Mouse (Mus musculus) cerebellum, adult 11 months (tissue): Measurements from ENCODE around the gene Siah1b.

ENCODE experiments used
- DNase-seq: peaks from one replicate; pipeline ENCODE4 v3.0.0; 2022

Siah1b gene

DNA sequence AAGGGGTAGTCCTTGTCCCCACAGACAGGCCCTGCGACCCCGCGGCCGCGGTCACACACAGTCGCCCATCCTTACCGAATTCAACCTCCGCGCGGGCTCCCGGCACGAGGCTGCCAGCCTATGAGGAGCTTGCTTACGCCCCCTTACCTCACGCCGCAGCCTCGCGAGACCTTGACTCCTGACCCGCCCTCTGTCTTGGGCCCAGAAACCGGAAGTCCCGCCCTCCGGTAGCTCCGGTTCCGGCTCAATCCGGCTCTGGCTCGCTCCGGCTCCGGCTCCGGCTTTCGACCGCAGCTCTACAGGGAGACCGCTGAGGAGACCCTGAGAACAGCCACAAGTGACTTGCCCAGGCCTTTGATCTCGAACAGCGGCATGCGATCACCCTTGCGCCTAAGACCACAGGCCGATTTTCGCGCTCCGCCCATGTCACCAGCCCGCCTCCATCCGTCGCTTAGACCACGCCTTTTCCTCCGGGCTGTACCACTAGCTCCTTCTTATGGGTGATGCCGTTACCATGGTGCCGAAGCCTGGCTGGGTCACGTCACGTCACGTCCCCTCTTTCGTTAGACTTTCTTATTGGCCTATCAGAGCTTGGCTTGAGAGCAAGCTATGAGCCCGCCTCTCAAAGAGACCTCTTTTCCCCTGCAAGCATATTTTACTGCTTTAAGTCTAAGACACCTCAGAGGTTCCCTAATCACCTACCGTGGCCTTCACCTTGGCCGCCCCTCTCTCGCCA lies at the start of gene Siah1b:
Gene Siah1b (minus strand): TSS at position 454 of the 736 bp plus-strand sequence.
- peak; percentile 91 for DNase-seq

DNA sequence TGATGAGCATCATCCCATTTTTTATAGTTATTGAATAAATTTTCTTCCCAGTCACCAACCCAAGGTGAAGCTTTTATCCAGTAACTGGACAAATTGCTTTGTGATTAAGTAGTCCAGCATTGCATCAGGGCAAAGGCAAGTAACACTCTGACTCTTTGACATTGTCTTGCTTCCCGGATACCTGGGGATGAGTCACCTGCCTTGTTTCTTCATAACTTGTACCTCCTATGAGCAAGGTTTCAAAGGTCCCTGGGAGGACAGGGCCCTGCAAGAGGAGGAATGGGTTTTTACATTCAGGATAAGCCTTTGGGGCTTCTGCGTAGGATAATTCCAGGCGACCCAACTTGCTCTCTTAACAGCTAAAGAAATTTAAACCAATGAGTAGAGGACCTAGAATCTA lies 47.6 kb upstream of the Siah1b start:
- DNase-seq, result no peak

DNA sequence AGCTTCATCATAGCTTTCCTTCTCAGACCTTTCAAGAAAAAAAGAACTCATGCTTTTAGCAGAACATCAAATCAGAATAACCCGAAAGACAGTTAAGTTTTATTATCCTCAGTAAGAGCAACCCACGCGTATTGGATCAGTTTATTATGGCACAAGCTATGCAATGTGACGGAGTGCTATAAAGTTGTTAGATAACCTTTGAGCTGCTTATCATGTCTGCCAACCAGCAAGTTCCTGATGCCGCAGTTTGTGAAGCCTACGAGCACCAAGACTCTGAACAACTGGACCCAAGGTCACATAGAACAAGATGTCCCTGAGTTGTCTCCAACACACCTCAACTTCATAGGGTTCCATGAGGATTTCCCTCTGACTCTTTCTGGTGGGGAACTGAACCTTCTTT lies 37.5 kb upstream of the Siah1b start:
- DNase-seq, result no peak

DNA sequence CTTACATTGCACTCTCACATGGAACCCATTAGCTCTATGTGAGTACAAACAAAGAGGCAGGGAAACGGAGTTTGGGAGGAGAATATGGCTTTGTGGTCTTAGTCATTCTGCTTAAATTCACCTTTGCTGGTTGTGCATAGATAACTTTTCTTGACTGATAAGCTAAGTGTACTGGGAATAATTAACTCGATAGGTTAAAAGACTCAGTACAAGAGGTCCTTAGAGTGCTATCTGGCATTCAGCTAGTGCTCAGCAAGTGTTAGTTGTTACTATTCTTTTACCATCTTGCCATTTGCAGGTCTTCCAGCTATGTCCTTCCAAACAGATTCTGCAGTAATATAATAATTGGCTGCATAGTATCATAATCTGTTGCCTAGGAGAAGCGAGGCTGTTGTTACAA lies 34.9 kb upstream of the Siah1b start:
- no peak for DNase-seq

DNA sequence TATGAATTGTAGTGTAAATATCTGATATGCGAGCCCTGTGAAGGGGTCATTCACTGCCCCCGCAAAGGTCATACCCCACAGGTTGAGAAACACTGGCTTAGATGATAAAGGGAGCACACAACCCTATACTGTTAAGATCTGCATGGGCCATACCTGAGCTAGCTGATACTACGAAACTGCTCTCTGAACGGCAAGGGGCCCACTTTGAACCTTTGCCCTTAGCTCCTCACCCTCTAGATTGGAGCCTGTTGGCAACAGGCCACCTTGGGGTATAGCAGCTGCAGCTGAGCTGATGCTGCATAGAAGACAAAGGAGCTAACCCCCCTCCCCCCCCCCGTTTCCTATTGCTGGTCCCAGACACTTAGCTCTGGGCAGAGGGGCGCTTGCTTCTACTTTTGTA lies 26.4 kb upstream of the Siah1b start:
- no peak for DNase-seq

DNA sequence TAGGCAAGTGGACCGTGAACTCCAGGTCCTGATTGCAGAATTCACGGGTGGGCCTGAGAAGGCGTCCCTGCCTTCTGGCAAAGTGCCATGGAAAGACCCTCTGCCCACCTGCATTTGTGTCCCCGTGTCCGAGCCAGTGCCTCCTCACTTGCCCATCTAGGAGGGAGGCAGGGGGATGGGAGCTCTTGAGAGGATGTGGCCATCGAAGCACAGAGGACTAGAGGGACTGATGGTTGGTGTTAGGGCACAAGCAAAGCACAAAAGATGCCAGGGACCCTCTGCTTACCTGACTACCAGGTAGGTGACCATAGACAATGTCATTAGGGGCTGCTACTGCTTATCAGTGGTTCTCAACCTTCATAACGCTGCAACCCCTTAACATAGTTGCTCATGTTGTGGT lies 25.9 kb upstream of the Siah1b start:
- DNase-seq, result no peak

DNA sequence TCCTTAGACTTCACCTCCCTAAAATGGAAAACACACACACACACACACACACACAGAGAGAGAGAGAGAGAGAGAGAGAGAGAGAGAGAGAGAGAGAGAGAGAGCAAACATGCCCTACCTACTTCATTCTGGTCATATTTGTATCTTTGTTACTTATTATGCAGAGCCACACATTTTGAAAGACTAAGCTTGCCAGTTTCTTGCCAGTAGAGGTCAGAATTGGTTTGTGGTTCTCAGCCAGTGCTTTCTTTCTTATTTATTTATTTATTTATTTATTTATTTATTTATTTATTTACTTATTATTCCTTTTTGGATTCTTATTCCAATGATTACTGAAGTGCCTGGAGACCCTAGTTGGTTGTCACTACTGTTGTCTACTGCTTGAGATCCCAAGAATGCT lies 25.2 kb upstream of the Siah1b start:
- no peak for DNase-seq

DNA sequence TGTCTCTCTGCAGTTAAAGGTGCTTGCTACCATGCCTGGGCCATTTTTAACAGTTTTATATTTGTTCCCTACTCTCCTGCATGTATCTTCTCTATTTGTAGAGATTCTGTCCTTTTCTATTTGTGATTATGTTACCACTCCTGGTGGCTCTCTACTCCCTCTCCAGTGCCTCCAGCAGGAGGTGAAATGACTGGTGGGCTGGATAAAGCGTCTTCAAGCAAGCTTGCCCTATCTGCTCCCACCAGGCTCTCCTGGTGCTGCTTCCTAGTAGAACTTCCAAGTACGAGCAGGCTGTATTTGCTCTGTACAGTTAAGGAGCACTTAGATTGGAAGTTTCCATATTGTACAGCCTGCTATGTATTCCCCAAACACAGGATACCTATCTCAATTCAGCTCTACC lies 19.5 kb upstream of the Siah1b start:
- DNase-seq, result no peak

DNA sequence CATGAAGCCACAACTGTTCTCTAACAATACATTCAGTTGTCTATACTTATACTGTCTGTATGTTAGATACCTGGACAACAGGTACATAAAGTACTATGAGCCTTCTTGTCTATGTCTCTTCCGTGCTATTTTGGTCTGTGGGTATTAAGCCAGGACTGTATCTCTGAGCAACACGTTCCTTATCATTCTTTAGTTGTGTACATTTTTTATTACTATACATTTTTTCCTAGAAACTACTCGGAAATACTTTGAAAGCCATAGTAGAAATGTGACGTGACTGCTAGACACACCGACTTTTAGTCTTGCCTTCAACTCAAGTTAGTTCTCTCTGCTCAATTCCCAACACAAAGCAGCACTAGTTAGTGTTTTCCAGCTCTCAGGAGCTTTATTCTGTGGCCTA lies 17.1 kb upstream of the Siah1b start:
- DNase-seq, result no peak

DNA sequence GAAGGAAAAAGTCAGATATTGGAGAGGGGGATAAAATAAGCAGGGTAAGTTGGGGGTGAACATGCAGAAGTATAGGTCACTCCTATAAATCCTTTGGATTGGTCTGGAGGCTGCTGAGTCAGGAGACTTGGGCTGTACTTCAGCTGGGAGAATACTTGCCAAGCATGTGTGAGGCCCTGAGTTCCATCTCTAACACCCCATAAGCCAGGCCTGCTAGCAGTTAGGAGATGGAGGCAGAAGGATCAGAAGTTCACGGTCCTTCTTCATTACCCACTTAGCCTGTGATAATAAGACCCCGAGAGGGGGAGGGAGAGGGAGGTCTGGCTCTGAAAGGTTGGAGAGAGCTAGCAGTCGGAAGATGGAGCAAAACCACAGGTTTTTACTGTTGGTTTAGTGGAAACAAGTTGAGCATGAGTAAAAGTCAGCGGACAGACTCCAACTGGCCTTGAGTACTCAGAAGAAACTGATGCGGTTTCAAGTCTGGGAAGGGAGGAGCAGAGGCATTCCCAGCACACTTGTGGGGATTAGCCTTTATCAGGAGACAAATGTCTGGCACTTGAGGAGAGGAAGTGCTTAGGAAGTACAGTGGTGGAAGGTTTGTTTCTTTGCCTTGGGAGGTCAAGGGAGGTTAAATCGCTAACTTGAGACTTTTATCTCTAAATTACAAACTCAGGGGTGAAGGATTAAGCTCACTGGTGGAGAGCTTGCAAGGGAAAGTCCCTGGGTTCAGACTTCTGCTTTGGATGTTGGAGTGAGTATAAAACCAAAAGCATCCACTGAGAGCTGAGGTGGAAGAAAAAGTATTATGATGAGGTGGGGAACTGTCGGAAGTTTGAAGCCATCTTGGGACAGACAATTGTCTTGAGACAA lies 16.2 kb upstream of the Siah1b start:
- DNase-seq, result no peak

DNA sequence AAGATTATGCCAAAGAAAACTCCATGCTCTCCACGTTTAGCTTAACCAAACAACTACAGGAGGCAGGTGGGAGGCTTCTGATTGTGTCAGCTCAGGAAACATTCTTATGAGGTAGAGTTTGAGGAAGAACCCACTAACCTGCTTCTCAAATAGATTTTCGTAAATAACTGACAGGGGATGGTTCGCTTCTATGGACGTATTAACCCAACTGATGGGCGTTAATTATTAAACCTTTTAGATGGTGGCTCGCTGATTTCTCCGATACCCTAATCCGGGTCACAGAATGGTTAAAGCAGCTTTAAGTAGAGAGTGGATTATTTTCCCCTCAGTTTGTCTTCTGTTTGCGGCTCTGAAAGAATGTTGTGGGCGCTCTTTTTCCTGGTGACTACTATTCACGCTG lies 13.6 kb upstream of the Siah1b start:
- no peak for DNase-seq

DNA sequence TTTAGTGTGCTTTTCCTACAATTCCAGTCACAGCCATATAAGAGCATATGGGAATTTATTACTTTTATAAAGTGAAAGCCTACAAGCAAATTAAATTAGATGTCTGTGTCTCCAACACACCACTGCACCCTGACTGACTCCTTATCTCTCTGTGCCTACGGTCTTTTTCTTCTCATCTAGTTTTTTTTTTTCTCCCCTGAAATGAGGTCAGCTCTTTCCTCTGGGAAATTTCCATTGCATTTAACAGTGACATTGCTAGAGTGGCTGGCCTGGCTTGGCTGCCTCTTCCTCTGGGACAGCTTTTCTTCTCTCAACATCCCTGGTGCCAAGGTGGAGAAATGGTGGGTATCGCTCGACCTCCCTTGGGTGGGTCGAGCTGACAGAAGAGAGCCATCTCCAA lies 12.3 kb upstream of the Siah1b start, which contains the start of gene Cltrn:
Gene Cltrn (plus strand): TSS at position 249 of the 400 bp plus-strand sequence.
- DNase-seq, result peak; percentile 8

DNA sequence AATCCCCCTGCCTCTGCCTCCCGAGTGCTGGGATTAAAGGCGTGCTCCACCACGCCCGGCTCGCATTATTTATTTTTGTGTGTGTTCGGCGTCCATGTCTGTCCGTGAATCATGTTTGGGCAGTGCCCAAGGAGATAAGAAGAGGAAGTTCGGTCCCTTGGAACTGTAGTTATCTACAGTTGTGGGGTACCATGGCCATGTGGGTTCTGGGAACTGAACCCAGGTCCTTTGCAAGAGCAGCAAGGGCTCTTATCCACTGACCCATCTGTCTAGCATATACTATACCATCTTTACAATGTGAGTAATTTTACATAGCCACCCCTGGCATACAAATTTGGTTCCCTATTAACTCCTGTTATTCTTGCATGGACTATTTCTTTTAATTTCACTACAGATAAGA lies 5.7 kb upstream of the Siah1b start:
- DNase-seq, result no peak

DNA sequence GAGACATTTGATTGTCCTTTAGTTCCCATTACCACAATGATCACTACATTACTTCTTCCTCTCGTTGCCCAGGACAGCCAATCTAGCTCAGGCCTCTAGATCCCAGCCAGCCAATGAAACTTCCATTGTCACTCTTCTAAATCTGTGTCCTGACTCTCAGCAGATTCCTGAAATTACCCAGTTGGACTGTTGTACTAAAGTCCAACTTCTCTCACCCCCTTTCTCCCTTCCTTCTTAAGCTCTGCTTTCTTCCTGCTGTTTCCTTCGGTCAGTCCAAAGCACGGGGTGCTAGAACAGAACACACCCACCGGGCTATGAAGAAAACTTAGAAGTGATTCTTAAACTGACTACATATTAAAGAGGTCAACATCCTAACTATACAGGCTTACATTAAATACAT lies 7.3 kb downstream of the Siah1b start:
- no peak for DNase-seq

DNA sequence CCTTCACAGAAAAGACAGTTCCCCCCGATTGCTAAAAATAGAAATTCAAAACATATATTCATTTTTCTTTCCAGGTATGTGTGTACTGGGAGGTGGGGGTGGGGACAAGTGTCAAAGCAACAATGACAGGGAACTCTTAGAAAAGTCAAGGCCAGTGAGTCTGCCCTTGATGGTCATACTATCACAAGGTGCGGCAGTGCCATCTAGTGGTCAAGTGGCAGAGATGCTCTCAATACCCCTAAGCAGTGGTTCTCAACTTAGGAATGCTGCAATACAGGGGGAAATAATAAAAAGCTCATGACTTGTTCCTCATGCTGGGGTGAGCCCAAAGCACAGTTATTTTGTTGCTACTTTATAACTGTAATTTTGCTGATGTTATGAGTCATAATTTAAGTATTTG lies 10.1 kb downstream of the Siah1b start:
- peak; percentile 32 for DNase-seq

DNA sequence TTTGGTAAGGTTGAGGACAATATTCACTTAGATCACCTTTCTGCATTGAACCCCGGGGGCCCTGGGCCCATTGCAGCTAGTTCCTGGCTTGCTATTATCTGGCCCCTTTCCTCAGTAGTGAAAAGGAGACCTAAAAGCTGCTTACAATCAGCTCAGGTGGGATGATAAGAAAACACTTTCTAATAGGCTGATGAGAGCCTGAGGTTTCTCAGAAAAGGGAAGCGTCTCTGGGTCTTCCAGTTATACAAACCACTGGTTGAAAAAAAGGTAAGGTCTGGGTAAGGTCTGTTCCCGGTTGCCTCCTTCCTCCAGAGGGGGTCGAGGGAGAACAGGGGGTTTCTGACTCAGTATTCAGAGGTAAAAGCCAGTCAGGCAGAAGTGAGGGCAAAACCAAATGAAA lies 17.2 kb downstream of the Siah1b start:
- DNase-seq, result no peak

DNA sequence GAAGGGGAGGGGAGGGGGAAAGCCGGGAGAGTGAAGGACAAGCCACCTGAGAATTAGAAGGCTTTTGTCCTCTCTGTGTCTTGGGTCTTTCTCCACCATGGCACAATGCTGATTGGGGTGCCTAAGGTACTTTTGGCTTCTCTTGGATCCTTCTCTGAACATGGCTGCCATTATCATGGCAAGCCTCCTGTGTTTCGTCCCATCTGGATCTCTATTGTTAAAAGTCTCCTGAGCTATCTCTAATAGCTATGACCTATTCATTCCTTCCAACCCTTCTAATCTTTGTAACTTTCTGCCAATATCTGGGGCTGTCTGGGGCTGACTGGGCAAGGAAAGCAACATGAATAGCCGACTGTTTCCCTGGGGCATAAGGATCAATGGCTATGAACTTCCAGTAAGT lies 17.8 kb downstream of the Siah1b start:
- DNase-seq, result no peak

DNA sequence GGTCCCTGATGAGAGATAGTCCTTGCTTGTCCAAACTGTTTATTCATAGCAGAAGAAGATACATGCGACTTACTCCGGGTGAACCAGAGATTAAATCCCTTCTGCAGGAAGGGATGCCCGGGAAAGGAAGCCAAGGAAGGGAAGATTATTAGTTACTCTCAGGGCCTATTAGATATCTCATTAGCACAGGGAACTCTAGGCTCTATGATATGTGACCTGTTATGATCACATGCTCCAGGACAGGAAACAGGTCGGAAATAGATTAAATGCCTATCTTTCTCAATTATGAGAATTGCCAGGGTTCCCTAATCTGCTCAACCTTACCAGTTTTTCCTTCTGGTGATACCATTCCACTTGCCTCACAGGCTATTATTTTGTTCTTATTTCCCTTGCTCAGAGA lies 20.6 kb downstream of the Siah1b start:
- no peak for DNase-seq

DNA sequence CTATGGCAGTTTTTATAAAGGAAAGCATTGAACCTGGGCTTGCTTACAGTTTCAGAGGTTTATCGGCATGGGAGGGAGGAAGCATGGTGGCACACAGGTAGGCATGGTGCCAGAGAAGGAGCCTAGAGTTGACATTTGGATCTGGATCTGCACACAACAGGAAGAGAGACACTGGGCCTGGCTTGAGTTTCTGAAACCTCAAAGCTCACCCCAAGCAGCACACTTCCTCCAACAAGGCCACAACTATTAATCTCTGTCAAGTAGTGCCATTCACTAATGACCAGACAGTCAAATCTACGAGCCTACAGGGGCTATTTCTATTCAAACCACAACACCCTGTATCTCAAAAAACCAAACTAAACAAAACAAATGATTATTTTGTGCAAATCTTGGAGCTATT lies 29.6 kb downstream of the Siah1b start:
- no peak for DNase-seq

DNA sequence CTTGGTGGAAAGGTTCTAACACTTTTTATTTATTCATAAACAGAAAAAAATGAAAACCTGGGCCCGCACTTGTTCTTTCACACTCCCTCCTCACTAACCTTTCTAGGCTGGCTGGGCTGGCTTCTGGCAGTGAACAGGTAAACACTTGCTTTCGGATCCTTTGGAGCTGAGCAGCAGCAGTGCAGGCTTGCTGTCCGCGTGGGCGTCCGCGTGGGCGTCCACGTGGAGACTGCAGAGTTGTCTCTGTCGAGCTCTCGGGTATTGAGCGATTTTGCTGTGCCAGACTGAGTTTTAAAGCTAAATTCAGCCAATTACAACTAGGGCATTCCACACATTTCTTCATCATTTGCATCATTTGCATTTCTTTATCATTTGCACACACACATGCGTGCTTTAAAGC lies 34.2 kb downstream of the Siah1b start:
- DNase-seq, result no peak

DNA sequence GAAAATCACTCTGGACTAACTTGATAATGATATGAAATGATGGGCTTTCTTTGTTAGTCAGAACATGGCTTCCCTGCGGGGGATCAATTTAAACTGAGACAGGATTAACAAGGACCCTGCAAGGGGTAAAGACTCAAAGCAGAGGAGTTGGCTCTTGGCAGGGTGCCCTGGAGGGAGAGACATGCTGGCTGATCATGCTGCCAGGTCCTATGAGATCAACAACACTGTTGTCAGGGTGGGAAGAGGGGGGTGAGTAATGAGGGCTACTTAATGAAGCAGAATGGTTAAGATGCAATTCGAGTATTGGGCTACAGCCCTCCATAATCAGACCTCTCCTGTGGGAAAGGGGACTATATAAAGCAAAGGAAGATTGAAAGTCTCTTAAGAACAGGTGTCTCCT lies 37.4 kb downstream of the Siah1b start:
- no peak for DNase-seq

DNA sequence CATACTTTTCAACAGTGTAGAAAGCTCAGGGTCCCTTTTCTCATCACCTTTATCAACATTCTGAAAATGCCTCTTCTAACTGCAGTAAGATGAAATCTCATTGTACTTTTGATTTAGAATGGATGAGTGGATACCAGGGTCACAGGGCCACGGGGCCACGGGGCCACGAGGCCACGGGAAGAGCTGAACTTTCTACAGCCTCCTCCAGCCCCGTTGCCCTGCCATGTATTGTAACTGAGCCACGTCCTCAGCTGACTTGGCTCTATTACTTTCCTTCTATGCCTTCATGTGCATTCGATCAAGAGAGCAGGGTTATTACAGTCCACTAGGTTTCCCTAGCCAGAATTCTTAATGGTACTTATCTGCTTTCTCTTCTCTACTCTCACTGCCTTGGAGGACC lies 40.4 kb downstream of the Siah1b start:
- no peak for DNase-seq

DNA sequence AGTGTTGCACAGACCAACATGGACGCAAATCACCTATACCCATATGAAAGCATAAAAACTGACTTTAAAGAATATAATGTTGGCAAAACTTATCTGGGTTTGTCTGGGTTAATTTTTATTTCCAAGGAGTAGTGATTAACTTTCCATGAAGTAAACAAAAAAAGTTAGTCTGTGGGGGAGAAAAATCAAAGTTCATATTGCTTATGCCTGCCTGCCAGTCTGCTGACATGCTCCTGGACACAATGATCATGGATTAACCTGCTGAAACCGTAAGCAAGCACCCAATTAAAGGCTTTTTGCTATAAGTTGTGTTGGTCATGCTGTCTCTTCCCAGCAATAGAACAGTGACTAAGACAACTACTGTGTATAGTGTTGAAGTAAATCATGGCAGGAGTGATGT lies 40.9 kb downstream of the Siah1b start:
- DNase-seq, result no peak

DNA sequence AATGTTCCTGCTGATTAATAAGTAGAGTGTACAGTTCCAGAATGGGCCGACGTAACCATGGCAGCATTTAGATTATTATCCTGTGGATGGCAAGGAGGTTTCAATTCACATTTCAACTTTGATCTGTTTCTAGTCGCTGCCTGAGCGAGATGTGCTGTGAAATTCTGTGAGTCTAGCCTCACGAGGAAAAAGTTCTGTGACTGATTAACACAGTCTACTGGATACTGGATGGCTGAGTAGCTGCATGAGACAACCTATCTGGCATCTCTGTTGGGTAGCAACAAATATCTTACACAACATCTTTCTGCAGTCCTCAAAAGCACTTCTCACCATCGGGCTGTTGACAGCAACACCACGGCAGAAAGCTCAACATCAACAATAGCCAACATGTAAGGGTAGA lies 43.8 kb downstream of the Siah1b start:
- DNase-seq, result no peak
